Comparison of ENCODE assay signal across 20 mouse cellular contexts in the genomic region with DNA sequence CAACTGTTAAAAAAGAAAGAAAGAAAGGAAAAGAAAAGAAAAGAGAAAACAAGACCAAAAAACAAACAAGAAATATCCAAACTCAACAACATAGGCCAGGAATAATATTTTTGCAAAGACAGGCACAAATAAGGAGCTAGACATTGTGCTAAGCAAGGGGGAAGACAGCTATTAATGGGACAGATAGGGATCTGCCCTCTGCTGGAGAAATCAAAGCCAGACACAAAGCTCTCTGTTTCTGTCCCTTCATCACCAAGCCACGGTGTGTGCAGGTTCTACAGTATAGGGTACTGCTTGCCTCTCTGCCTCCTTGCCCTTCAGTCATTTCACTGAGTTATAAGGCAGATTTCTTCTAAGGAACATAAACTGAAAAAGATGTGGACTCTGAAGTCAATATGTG. TPM values are rescaled to one million over a fixed set of nuclear protein-coding genes. Genes with fewer than 3 reads are reported as not detected.
DNase-seq lines count a peak whose midpoint lies in the region; ATAC-seq and TF ChIP-seq lines count a peak whose summit lies in the region.
"Had no signal": no experiment of that assay in that cellular context is flagged by ENCODE, and none has a peak within 500 bp of the region (broad histone marks: within the 10 kb centered on the region; RNA-seq: fewer than 3 reads in every experiment).

No protein-coding gene starts in this region.

- TF ChIP-seq CTCF in left cerebral cortex, adult 2 months (IDR thresholded peaks at IDR 0.05) = peak; percentile 22
- TF ChIP-seq CTCF in Patski (IDR thresholded peaks at IDR 0.05) = peak; percentile 48

- CTCF ChIA-PET in Patski (lab: Charles Lee) = no interaction called here

- no peaks in the 10 kb centered on the region for H3K36me3 ChIP-seq in forebrain, embryonic 14.5 days (ENCODE audit: control insufficient read depth, insufficient read depth, low read length)
- no peaks in the 10 kb centered on the region for H3K36me3 ChIP-seq in forebrain, embryonic 10.5 days (replicated peaks)
- H3K36me3 ChIP-seq: embryonic facial prominence, embryonic 10.5 days; forebrain, embryonic 12.5 days; G1E; hindbrain, embryonic 10.5 days; kidney, embryonic 15.5 days; limb, embryonic 15.5 days; neural tube, embryonic 13.5 days had no signal

- no peak overlapping the region for H3K4me2 ChIP-seq in forebrain, embryonic 14.5 days (ENCODE audit: low read length)
- H3K4me2 ChIP-seq: forebrain, embryonic 12.5 days; kidney, embryonic 15.5 days; limb, embryonic 15.5 days; neural tube, embryonic 13.5 days had no signal

- intact Hi-C loops in left cerebral cortex, adult 2 months (cut with DNase I) = no loop called here
- intact Hi-C loops in left cerebral cortex, postnatal 36 days (cut with DNase I) = no loop called here

- H3K4me3 ChIP-seq in forebrain, embryonic 14.5 days (ENCODE audit: low read depth, low read length) = no peak overlapping the region
- no peak overlapping the region for H3K4me3 ChIP-seq in forebrain, embryonic 10.5 days
- no peak overlapping the region for H3K4me3 ChIP-seq in left cerebral cortex, adult 2 months
- H3K4me3 ChIP-seq: embryonic facial prominence, embryonic 10.5 days; forebrain, embryonic 12.5 days; hindbrain, embryonic 10.5 days; kidney, embryonic 15.5 days; limb, embryonic 15.5 days; neural tube, embryonic 13.5 days had no signal

- ATAC-seq in forebrain, embryonic 14.5 days = no peak
- ATAC-seq in Patski = no peak
- ATAC-seq in monocyte, adult 5-6 weeks (replicated peaks; ENCODE audit: insufficient number of reproducible peaks, low FRiP score, low TSS enrichment, poor library complexity, severe bottlenecking) = no peak
- ATAC-seq in granulocyte monocyte progenitor cell, adult 5-6 weeks (replicated peaks; ENCODE audit: poor library complexity, severe bottlenecking) = no peak

- H3K9ac ChIP-seq in forebrain, embryonic 14.5 days (ENCODE audit: low read length) = no peak overlapping the region
- H3K9ac ChIP-seq: forebrain, embryonic 12.5 days; kidney, embryonic 15.5 days; limb, embryonic 15.5 days; neural tube, embryonic 13.5 days had no signal

- no peaks in the 10 kb centered on the region for H3K9me3 ChIP-seq in forebrain, embryonic 14.5 days (replicated peaks; ENCODE audit: control insufficient read depth, low read length)
- H3K9me3 ChIP-seq in forebrain, embryonic 10.5 days = no peaks in the 10 kb centered on the region
- H3K9me3 ChIP-seq: embryonic facial prominence, embryonic 10.5 days; forebrain, embryonic 12.5 days; G1E; hindbrain, embryonic 10.5 days; kidney, embryonic 15.5 days; limb, embryonic 15.5 days; neural tube, embryonic 13.5 days had no signal

- 71% methylated on average over 1 of the region's 1 CpGs for WGBS in forebrain, embryonic 14.5 days
- WGBS in forebrain, embryonic 10.5 days = 63% methylated on average over 1 of the region's 1 CpGs

- peak; percentile 19 for DNase-seq in forebrain, embryonic 14.5 days (ENCODE audit: low spot score)
- DNase-seq in forebrain, embryonic 10.5 days (ENCODE audit: extremely low spot score, low spot score) = no peak
- DNase-seq in left cerebral cortex, adult 2 months (ENCODE audit: extremely low spot score in 1 of 2, low spot score in 2 of 2) = no peak
- no peak for DNase-seq in left cerebral cortex, postnatal 36 days (ENCODE audit: low spot score in 2 of 2)
- DNase-seq in 416B (ENCODE audit: low read depth) (peak; percentile 15), Patski (ENCODE audit: low read depth, low spot score) (no peak)
- DNase-seq: gastrocnemius, postnatal 14 days; layer of hippocampus, postnatal 36 days; lung, postnatal 36 days; right cerebral cortex, adult 18-20 months; thymus, postnatal 14 days had no signal

- no peaks in the 10 kb centered on the region for H3K27me3 ChIP-seq in forebrain, embryonic 14.5 days (replicated peaks; ENCODE audit: control insufficient read depth, insufficient read depth, low read length)
- no peaks in the 10 kb centered on the region for H3K27me3 ChIP-seq in forebrain, embryonic 10.5 days (ENCODE audit: poor library complexity, severe bottlenecking)
- peaks cover 24% of the 10 kb centered on the region for H3K27me3 ChIP-seq in Patski
- H3K27me3 ChIP-seq: forebrain, embryonic 12.5 days; kidney, embryonic 15.5 days; limb, embryonic 15.5 days; neural tube, embryonic 13.5 days had no signal

- H3K4me1 ChIP-seq in forebrain, embryonic 14.5 days (ENCODE audit: control insufficient read depth, insufficient read depth, low read length) = no peaks in the 10 kb centered on the region
- no peaks in the 10 kb centered on the region for H3K4me1 ChIP-seq in forebrain, embryonic 10.5 days
- H3K4me1 ChIP-seq: embryonic facial prominence, embryonic 10.5 days; forebrain, embryonic 12.5 days; hindbrain, embryonic 10.5 days; kidney, embryonic 15.5 days; limb, embryonic 15.5 days had no signal

- POLR2A ChIA-PET in Patski (lab: Charles Lee) = no interaction called here

- in situ Hi-C loops in Patski (cut with MboI; ENCODE audit: low pct_unique_long_range_greater_than_20kb) = loop anchor here (25.0 kb wide), 3 partner anchors 506 to 1456 kb away; no protein-coding TSS in a partner anchor

- no peak overlapping the region for H3K27ac ChIP-seq in forebrain, embryonic 14.5 days (ENCODE audit: low read depth, low read length)
- no peak overlapping the region for H3K27ac ChIP-seq in forebrain, embryonic 10.5 days
- no peak overlapping the region for H3K27ac ChIP-seq in left cerebral cortex, adult 2 months
- H3K27ac ChIP-seq: embryonic facial prominence, embryonic 10.5 days; forebrain, embryonic 12.5 days; hindbrain, embryonic 10.5 days; kidney, embryonic 15.5 days; limb, embryonic 15.5 days; neural tube, embryonic 13.5 days had no signal

RNA-seq across cellular contexts. Expression of a gene that starts 57.8 kb away (rescaled TPM):
- polyA plus RNA-seq in forebrain, embryonic 14.5 days (2014; fragmentation: Nextera tagmentation; extraction: Ambion mirVana) = 150 and 154 TPM in 2 replicates
- 124 and 131 TPM in 2 replicates for polyA plus RNA-seq in forebrain, embryonic 10.5 days (2016; fragmentation: Nextera tagmentation; extraction: Ambion mirVana)
- total RNA-seq in left cerebral cortex, adult 2 months (2021) = 10 to 100 TPM; 84.3 to 88.6 TPM
- 10 to 100 TPM; 79.9 to 89.4 TPM for total RNA-seq in left cerebral cortex, postnatal 36 days (2021)
- 194 TPM for polyA plus RNA-seq in Patski (2021)
- total RNA-seq in monocyte, adult 5-6 weeks (2017) = 112 to 116 TPM (median 114 TPM) in 3 replicates
- 85.8 and 92.4 TPM in 2 replicates for total RNA-seq in granulocyte monocyte progenitor cell, adult 5-6 weeks (2014; fragmentation: Nextera tagmentation)
- 184 and 204 TPM in 2 replicates for total RNA-seq in granulocyte monocyte progenitor cell, adult 5-6 weeks (2017)

Comparison
In these comparisons a context has a peak if more than half of its experiments do, and no peak if none do; other contexts are left out.
1. DNase-seq: peak in forebrain, embryonic 14.5 days (single experiment) and 416B (single experiment); none in forebrain, embryonic 10.5 days (single experiment), left cerebral cortex, adult 2 months (0 of 2), left cerebral cortex, postnatal 36 days (0 of 2) and Patski (single experiment).